Mouse (Mus musculus) cerebral cortex, adult 2 months (tissue): ENCODE results near the gene Tada2a.

ENCODE experiments used
- WGBS: fragments of 180-500 bp; shearing (Covaris S2); methylation state at CpG from one replicate; pipeline ENCODE4 v1.1.7; 2018; 5-methylcytosine and 5-hydroxymethylcytosine counted together

The Tada2a gene

DNA sequence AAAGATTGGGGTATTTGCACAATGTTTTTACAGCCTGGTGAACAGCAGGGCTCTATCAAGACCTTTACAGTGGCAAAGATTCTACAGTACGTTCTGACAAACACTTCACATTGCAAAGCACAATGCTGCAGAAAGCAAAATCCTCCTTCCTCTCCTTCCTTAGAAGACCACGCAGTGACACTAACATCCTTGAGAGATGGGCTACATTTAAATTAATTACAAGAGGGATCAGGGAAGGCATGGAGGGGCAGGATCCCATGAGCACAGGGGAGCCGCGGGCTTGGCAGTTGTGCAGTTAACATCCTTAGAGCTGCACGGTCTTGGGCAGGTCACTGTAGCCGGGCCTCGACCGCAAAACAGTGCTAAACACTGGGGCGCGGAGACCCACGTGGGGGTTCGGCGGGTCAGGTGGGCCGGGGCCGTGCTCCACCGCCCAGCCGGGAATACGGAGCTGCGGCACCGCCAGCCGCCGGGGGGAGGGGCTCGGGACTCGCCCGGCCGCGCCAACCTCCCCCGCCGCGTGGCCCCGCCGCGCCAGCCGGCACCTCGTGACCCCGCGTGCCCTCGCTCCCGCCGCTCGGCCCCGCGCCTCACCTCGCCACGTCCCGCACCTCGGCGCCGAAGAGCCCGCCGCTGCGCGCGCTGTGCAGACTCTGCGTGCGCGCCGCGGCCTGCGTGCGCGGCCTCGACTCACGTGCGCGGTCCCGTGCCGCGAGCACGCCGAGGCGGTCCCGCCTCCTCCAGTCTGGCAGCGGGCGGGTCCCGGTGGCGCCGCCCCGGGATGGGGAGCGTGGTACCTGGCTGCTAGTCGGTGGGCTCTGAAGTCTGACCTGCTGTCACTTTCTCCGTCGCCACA lies at the start of gene Tada2a, which contains the start of gene Acaca:
Gene Tada2a (minus strand): TSS at position 658 of the 856 bp plus-strand sequence.
Gene Acaca (plus strand): TSS at position 730 of the 856 bp plus-strand sequence.
- WGBS = under 1% methylated on average over 73 of the region's 83 CpGs

DNA sequence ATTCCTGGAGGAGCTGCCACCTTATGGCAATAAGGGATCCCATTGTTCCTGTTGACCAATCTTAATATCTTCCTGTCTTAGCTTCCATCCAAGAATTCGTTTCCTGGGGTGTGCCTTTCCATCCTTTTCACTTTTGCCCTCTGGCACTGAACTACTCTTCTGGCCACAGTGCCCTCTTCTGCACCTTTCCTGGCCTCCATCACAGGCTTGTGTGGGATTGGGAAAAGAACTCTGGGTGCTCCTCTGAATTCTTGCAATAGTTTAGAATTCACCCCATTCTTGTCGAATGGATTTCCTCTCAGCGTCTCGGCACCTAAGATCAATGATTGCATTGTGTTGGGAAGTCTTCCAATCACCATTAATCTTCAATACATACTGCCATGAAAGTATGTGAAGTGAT lies 49.2 kb upstream of the Tada2a start:
- WGBS = 42% methylated on average over 4 of the region's 4 CpGs

DNA sequence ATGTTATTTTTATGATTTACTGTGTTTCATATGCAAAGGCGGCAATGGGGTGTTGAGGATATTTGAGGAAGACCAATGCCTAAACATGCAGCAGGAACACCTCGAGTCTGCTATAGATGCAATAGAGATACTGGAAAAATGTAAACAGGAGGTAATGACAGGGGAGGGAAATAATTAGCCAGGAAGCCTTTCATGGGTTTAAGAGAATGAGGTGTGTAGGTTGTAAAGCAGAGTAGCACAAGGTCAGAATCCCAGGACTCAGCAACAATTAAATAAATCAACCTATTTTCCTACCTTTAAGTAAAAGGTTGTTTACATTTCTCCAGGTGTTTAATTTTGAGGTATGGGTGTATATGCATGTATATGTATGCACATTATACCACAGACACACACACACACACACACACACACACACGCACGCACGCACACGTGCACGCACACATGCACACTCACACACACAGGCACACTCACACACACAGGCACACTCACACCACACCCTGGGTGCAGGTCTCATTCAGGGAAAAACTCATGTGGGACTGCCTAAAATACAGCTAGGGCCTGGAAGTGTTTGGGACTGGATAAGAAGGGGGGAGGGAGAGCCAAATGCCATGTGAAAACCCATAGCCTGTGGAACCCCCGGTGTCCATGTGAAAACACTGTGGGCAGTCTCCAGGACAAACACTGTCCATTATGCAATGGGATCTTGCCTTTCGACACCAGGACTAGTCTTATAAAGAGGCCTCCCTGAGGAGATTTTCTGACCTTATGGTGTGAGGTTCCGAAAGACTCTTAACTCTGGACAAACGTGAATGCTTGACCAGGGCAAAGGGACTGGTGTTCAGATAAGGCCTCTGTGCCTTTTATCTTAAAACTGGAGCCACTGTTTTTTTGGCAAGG lies 43.4 kb upstream of the Tada2a start:
- 83% methylated on average over 11 of the region's 11 CpGs for WGBS

DNA sequence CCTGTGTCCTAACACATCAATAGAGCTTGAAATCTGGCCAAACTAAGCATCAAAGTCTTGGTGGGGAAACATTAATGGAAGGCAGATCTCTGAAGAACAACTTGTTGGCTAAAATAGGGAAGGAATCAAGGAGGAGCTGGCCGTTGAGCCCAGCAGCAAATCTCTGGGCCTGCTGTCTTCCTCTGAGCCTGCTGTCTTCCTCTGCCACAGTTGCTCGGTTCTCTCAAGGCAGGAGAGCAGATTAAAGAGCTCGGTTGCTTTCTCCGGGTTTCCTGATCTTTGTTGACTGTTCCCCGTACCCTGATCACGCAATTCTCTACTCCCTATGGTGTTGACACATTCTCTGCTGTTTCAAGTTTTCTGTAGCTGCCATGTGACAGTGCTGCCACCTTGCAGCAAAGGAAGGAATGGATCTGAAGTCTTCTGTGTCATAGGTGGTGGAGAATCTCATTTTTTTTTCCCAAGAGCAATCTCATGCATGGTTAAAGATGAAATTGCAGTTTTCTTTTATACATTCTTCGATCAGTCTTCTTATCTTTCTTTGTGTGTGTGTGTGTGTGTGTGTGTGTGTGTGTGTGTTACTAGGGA lies 39.4 kb upstream of the Tada2a start:
- 13% methylated on average over 7 of the region's 7 CpGs for WGBS

DNA sequence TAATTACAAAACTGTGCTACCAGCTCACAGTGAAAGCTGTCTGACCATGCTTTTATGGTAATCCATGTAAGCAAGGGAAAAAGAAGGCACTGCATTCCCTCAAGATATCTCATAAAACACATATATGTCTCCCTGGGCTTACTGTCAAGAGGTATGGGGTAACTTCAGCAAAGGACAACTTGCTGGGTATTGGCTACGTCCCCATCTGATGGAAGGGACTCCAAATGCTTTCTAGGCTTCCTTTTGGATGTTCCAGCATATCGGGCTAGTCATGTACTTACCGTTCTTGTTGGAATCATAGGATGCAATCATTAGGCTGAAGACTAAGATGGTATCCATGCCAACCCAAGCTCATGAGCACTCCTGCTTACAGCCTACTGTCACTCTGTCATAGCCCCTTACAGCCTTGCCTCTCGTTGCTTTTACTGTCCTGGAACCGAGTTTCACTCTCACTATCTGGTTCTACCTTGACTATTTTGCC lies 37.7 kb upstream of the Tada2a start, which contains the start of gene Gm11437:
Gene Gm11437 (minus strand): TSS at position 431 of the 481 bp plus-strand sequence.
- WGBS = 85% methylated on average over 5 of the region's 5 CpGs

DNA sequence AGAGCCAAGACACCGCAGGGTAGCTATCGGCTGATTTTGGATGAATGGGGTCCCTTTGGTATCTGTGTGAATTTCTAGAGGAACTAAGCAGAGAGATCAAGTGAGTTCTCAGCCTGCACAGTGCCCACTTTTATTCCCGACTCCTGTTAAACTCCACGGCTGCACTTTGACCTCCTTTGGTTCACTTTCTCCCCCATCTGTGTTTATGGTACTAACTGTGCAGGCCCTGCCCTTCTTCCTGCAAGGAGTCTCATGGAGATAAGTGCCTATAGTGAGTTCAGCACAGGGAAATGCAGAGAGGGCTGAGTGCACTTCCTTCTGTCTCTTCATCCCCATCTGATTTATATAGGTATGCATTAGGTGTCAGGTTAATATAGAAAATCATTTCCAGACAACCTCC lies 35.2 kb upstream of the Tada2a start:
- WGBS = 74% methylated on average over 4 of the region's 4 CpGs

DNA sequence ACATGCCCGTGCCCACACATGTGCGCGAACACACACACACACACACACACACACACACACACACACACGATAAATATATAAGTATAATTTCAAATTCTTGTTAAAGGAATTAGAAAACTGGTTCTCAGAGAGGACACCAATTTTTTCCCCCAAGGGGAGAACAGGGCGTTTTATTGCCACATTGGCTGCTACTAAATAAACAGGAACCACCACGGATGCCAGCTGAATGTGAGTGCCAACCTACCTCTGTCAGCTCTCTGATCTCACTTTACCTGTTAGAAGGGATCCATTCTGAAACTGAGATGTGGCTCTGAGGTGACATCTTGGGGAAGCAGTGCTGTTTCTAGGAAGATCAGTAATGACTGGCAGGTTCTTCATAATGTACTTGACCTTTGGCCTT lies 34.7 kb upstream of the Tada2a start:
- 85% methylated on average over 6 of the region's 6 CpGs for WGBS

DNA sequence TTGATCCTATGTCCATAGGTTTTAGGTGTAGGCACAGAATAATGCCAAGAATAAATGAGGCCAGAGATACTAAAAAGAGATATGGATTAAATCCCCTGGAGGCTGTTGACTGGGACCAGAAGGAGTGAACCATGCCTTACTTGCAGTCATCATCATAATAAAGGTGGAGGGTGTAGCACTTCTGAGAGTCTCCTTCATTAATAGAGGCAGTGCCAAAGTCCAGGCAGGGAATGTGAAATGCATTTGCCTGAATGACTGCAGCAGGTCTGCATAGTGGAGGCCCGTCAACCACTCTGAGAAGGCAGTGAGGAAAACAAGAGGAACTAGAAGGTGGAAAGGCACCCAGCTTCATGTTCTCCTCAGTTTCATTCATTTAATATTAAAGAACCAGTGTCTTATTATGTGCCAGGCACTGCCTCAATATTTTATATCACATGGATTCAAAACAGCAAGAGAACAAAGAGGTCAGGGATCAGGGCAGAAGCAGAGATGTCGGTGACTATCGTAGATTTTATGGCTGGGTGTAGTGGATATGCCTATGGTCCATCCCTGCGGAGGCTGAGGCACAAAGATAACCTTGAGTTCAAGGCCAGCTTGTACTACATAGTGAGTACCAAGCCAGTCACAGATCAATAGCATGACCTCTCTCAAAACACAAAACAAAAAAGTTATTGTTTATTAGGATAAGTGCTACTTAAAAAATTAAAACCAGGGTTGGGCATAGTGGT lies 27.3 kb upstream of the Tada2a start:
- WGBS = 90% methylated on average over 4 of the region's 4 CpGs

DNA sequence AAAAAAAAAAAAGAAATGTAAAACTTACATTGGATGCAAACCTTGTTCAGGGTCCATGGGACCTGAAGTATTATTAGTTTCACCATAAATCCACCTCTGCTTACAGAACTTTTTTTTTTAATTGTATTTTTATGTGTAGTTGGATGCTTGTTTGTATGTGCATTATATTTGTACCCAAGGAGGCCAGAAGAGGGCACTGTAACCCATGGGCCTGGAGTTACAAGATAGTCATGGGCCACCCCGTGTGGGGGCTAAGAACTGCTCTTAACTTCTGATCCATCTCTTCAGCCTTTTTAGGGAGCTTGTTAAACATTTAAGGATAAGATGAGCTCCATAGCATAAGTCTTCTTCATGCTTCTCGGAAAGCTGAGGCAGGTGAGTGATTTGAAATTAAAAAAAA lies 21.5 kb upstream of the Tada2a start:
- 79% methylated on average over 2 of the region's 2 CpGs for WGBS

DNA sequence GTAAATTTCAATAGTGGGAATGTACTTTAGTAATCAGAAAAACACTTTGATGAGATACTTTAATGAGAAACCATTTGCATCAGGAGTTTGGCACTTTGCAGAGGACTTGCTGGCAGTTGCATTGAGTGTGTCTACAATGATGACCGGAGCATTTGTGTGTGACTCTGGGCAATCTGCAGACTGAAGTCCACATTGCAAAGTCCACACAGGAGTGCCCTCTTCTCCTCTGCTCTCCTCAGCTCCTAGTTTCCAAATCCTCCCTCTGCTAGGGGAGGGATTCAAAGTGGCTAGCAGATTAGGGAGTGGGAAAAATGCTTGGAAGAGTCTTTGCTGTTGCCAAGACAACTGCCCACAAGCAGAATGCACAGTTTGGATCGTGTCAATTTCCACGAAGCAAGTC lies 16.7 kb upstream of the Tada2a start:
- WGBS = 41% methylated on average over 3 of the region's 3 CpGs

DNA sequence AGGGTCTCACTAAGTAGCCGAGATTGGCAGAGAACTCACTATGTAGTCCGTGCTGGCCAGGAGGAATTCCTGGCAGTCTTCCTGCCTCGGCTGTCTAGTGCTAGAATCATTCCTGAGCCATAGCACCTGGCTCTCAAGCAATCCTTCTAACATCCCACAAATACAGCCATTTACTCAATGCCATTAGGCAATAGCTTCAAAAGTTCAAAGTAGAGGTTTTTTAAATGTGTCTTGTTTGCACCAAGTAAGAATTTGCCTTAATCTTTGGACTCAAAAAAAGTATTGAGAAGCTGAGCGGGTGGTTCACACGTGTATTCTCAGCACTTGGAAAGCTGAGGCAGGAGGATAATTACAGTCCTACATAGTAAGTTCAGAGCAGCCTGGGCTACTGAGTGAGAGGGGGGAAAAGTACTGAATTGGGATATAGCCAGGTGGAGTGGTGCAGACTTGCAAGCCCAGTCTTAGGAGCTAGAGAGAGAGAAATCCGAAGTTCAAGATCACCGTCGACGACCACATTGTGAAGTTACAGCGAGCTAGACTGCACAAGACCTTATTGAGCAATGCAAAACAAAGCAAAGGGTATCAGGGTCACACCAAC lies 15.9 kb upstream of the Tada2a start:
- WGBS = 64% methylated on average over 10 of the region's 10 CpGs

DNA sequence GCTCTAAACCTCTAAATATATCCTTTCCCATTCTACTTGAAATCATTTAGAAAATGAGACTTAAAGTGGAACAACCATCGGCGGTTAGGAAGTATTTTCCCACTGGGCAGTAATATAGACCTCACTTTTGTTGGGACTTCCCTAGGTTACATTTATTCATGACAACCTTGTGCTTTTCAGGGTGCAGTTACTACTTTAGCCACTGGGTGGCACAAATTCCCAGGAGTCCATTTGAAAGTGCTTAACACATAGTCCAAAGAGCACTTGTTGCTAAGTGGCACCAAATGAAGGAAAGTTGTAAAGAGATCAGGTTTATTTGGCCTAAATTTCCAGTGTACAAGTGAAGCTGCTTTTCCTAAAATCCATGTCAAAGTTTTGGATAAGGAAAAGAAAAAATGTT lies 12.4 kb upstream of the Tada2a start:
- 52% methylated on average over 2 of the region's 2 CpGs for WGBS

DNA sequence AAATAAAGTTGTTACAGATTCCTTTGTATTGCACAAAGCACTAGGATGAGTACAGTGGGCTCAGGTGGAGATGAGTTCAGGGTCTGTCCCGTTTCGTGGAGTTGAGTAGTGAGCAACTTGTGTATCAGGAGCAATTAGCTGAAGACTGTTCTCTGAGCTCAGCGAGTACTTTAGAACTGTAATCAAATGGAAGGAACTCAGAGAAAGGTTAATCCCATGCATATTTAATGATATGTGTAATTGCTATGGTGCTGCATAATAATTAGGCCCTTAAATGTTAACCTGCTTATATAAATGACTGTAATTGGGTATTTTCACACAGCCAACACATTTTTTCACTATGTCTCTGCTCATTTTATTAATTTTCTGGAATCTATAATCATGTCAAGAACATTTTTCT lies 7.1 kb upstream of the Tada2a start:
- 53% methylated on average over 3 of the region's 3 CpGs for WGBS

DNA sequence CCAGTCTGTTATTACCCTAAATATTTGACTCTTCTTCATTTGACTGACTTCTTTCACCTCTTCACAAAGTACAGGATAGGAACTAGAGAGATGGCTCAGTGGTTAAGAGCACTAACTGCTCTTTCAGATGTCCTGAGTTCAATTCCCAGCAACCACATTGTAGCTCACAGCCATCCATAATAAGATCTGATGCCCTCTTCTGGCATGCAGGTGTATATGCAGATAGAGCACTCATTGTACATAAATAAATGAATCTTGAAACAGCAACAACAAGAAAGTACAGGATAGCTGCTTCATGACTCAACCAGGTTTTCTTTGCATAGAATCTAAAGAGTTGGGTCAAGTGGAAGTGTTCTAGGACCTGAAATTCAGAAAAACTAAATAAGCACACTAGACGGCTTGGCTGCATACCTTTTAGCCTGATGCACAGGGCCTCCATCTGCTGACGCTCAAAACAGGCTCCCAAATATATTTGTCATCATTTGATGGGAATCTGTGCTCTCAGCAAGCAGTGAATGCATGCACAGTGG lies 5.0 kb upstream of the Tada2a start:
- WGBS = 84% methylated on average over 2 of the region's 2 CpGs

DNA sequence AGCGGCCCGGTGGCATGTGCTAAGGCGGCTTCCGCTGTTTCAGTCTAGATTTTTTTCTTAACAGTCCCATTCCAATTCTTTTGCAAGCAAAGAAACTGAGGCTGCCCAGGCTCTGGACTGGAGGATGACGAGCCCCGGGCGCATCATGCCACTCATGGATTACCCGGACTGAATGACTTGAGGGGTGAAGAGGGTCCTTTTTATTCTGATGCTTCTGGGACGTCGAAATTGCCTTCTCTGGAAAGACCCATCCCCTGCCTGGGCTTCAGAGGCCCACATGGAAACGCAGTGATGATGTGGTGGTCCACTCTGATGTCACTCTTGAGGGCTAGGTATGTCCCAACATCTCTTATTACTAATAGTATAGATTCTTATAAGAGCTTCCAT lies 392 bp upstream of the Tada2a start:
- WGBS = 1% methylated on average over 11 of the region's 11 CpGs

DNA sequence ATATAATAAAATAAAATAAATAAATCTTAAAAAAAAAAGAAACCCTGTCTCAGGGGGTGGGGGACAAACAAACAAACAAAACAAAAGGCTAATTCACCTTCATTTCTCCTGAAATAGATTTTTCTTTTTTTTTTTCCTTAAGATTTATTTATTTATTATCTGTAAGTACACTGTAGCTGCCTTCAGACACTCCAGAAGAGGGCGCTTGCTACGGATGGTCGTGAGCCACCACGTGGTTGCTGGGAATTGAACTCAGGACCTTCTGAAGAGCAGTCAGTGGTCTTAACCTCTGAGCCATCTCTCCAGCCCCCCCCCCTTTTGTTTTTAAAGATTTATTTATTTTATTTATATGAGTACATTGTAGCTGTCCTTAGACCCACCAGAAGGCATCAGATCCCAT lies 1.4 kb downstream of the Tada2a start:
- WGBS = 59% methylated on average over 4 of the region's 4 CpGs

DNA sequence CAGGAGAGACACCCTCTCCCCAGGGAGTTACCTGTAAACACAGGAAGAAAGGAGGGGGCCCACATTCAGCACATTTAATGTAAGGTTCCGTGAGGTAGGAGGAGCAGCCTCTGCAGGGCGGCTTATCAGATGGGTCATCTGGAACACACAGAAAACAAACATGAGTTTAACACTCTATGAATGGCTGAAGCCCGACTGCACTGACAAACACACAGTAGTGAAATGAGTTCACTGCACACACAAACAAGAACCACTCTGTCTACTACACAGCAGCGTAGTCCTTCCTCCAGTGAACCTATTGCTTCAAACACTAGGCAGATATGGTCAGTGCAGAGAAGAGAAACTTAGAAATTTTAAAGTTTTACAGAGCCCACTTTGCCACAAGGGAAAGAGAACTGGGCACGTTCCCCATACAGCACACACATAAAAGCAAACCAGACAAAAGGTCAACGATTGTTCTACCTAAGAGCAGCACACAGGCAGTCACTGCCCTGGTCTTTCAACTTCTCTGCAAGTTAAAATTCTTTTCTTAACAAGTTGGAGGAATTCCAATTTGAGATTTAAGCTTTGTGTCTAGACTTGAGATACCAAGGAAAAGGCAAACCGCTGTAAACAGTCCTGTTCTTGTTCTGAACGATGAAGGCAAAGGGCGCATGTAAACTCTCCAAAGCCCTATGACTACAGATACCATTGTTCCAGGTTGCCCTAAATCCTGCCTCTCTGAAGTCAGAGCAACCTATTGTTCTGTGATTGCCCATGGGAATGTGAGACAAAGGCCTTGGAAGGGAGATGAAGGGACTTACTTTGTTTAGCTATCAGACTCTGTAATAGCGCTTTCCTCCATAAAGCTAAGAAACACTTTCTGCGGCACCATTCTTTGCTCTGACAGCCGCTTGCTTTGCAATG lies 8.1 kb downstream of the Tada2a start:
- WGBS = 62% methylated on average over 12 of the region's 12 CpGs

DNA sequence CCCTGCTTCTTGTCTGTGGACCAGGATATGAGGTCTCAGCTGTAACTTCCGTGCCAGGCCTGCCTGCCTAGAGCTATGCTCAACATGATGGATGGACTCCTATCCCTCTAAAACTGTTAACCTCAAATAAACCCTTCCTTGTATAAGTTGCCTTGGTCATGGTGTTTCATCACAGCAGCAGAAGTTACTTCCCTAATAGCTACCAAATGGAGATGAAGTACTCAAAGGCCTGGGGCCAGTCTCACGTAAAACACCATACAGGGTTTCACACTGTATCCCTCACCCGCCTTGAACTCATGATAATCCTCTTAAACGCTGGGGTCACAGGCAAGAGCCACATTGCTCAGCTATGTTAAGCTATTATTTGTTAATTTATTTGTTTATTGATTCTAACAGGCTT lies 12.0 kb downstream of the Tada2a start:
- 92% methylated on average over 4 of the region's 4 CpGs for WGBS

DNA sequence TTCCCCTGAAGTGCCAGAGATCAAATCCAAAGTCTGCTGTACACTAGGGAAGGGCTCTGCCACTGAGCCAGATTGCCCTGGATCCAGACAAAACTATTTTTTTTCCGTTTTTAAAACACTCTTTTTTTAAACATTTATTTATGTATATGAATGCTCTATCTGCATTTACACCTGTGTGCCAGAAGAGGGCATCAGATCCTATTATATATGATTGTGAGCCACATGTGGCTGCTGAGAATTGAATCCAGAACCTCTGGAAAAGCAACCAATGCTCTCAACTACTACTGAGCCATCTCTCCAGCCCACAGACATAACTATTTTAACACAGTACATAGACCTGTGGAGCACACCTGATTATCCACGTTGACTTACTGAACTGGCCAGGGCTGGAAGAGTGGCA lies 13.2 kb downstream of the Tada2a start:
- WGBS = 54% methylated on average over 2 of the region's 2 CpGs

DNA sequence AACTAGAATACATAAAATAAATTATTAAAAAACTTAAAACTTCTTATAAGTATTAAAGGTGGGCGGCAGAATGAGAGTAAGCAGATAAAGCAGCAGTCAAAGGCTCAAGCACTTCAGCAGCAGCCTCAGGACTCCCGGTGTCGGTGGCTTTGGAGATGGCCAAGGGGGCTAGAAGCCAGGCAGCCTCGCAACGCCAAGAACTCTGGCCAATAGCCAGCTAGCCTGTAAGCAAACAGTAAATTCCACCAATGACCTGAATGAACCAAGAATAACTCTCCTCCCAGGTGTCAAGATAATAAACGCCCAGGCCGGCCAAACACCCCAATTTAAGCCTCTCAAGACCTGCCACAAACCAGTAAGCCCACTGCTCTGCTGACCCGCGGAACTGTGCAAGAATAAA lies 13.8 kb downstream of the Tada2a start:
- WGBS = 76% methylated on average over 9 of the region's 9 CpGs
